In the genomic region with DNA sequence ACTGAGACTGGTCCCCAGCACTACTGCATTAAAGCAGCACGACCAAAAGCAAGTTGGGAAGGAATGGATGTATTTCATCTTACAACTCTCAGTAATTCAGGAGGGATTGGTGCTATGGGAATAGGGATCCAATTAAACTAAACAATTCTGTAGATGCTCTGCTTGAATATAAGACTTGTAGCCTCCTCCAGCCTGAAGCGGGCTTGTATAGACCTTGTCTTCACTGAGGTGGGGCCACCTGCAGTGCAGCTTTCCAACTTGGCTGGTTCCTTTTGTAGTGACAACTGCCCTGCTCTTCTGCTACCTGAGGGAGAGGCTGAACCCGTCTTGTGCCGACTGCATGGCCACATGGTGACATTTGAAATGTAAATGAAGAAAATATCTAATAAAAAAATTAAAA, we compare ENCODE assay signal across 25 mouse cellular contexts.
"Had no signal": no experiment of that assay in that cellular context is flagged by ENCODE, and none has a peak within 500 bp of the region (broad histone marks: within the 10 kb centered on the region; RNA-seq: fewer than 3 reads in every experiment).

No protein-coding gene starts in this region.

- H3K4me1 ChIP-seq: heart, embryonic 10.5 days; heart, embryonic 13.5 days; heart, embryonic 15.5 days; hindbrain, embryonic 13.5 days; hindbrain, embryonic 15.5 days; kidney, embryonic 15.5 days; limb, embryonic 13.5 days; limb, embryonic 15.5 days; liver, embryonic 12.5 days had no signal

- DNase-seq: gastrocnemius, postnatal 25 days; heart, adult 18-20 months; heart, postnatal 14 days; heart, postnatal 36 days; kidney, adult 11 months; kidney, adult 2 months; kidney, adult 9 months; kidney, postnatal 14 days; kidney, postnatal 36 days; layer of hippocampus, adult 9-11 months; layer of hippocampus, postnatal 36 days; left cerebral cortex, postnatal 4 days had no signal

- H3K36me3 ChIP-seq: heart, embryonic 10.5 days; heart, embryonic 13.5 days; heart, embryonic 15.5 days; hindbrain, embryonic 13.5 days; hindbrain, embryonic 15.5 days; kidney, embryonic 15.5 days; limb, embryonic 13.5 days; limb, embryonic 15.5 days; liver, embryonic 12.5 days had no signal

- ATAC-seq: hindbrain, postnatal 0 days; intestine, embryonic 16.5 days; liver, embryonic 12.5 days had no signal

- H3K9me3 ChIP-seq: heart, embryonic 10.5 days; heart, embryonic 13.5 days; heart, embryonic 15.5 days; hindbrain, embryonic 13.5 days; hindbrain, embryonic 15.5 days; kidney, embryonic 15.5 days; limb, embryonic 13.5 days; limb, embryonic 15.5 days; liver, embryonic 12.5 days had no signal

- H3K4me3 ChIP-seq: heart, embryonic 10.5 days; heart, embryonic 13.5 days; heart, embryonic 15.5 days; hindbrain, embryonic 13.5 days; hindbrain, embryonic 15.5 days; kidney, embryonic 15.5 days; limb, embryonic 13.5 days; limb, embryonic 15.5 days; liver, embryonic 12.5 days had no signal

- H3K4me2 ChIP-seq: heart, embryonic 13.5 days; heart, embryonic 15.5 days; hindbrain, embryonic 13.5 days; hindbrain, embryonic 15.5 days; kidney, embryonic 15.5 days; limb, embryonic 13.5 days; limb, embryonic 15.5 days; liver, embryonic 12.5 days had no signal

- H3K9ac ChIP-seq: heart, embryonic 13.5 days; heart, embryonic 15.5 days; hindbrain, embryonic 13.5 days; hindbrain, embryonic 15.5 days; kidney, embryonic 15.5 days; limb, embryonic 13.5 days; limb, embryonic 15.5 days; liver, embryonic 12.5 days; liver, embryonic 14.5 days had no signal

- H3K27ac ChIP-seq: heart, embryonic 10.5 days; heart, embryonic 13.5 days; heart, embryonic 15.5 days; hindbrain, embryonic 13.5 days; hindbrain, embryonic 15.5 days; hindbrain, postnatal 0 days; kidney, embryonic 15.5 days; kidney, postnatal 0 days; limb, embryonic 13.5 days; limb, embryonic 15.5 days; liver, embryonic 12.5 days; liver, embryonic 14.5 days had no signal

- H3K27me3 ChIP-seq: heart, embryonic 13.5 days; heart, embryonic 15.5 days; hindbrain, embryonic 13.5 days; hindbrain, embryonic 15.5 days; kidney, embryonic 15.5 days; limb, embryonic 13.5 days; limb, embryonic 15.5 days; liver, embryonic 12.5 days had no signal
